Mouse (Mus musculus) C2C12 (cell line): ENCODE results near the gene Wtap. TPM values are rescaled to one million over a fixed set of nuclear protein-coding genes. Genes with fewer than 3 reads are reported as not detected.
"Not testable (repeated sequence)": the region's sequence is repeated elsewhere in the genome, so short reads cannot be mapped to it uniquely, and the experiment has no call there.

Experiments used
- H3K27me3 ChIP-seq: one replicate; pipeline ENCODE4 v1.6.1; 2011; ENCODE audit not compliant: control insufficient read depth, insufficient read depth, insufficient read length
- H3K36me3 ChIP-seq: one replicate; pipeline ENCODE4 v1.6.1; 2011; ENCODE audit not compliant: control insufficient read depth, insufficient read depth
- H3K4me3 ChIP-seq: one replicate; pipeline ENCODE4 v1.5.1; 2011; ENCODE audit warnings: mild to moderate bottlenecking, control low read depth; ENCODE audit not compliant: poor library complexity, insufficient read depth, severe bottlenecking
- H3K79me2 ChIP-seq: one replicate; pipeline ENCODE4 v1.6.1; 2011; ENCODE audit not compliant: control insufficient read depth, insufficient read depth
- H3K79me3 ChIP-seq: one replicate; pipeline ENCODE4 v1.6.1; 2011; ENCODE audit warnings: low read depth, control low read depth
- H3ac ChIP-seq: one replicate; pipeline ENCODE3; 2011; ENCODE audit warnings: low read depth; ENCODE audit not compliant: control insufficient read depth, insufficient read length
- CEBPB ChIP-seq: IDR thresholded peaks from one replicate; pipeline ENCODE4 v1.6.1; 2011; ENCODE audit warnings: low read depth, mild to moderate bottlenecking, control low read depth, moderate library complexity
- CTCF ChIP-seq: IDR thresholded peaks from one replicate; pipeline ENCODE4 v1.5.1; 2011; ENCODE audit not compliant: control insufficient read depth, insufficient read depth, insufficient read length
- FOSL1 ChIP-seq: IDR thresholded peaks from one replicate; pipeline ENCODE4 v1.8.0; 2011; ENCODE audit warnings: mild to moderate bottlenecking, low read length; ENCODE audit not compliant: poor library complexity, insufficient read depth, severe bottlenecking
- MAX ChIP-seq: IDR thresholded peaks from one replicate; pipeline ENCODE4 v1.6.1; 2011; ENCODE audit warnings: mild to moderate bottlenecking, control low read depth
- MYOD1 ChIP-seq: IDR thresholded peaks from one replicate; pipeline ENCODE4 v1.6.1; 2011; ENCODE audit warnings: low read depth; ENCODE audit not compliant: control insufficient read depth, insufficient read length
- MYOG ChIP-seq: IDR thresholded peaks from one replicate; pipeline ENCODE4 v1.6.1; 2011; ENCODE audit not compliant: control insufficient read depth, insufficient read length; ENCODE audit errors: extremely low read depth
- USF1 ChIP-seq: IDR thresholded peaks from one replicate; pipeline ENCODE4 v1.6.1; 2011; ENCODE audit warnings: low read depth, mild to moderate bottlenecking, control low read depth, moderate library complexity
- polyA plus RNA-seq: library from polyadenylated mRNA; unstranded; fragments of >200 nt; fragmentation: generic; extraction: Trizol; gene quantifications from one replicate; pipeline ENCODE4 v1.2.1, GENCODE M21; 2012; ENCODE audit warnings: missing spikeins

Gene Wtap
- polyA plus RNA-seq, 1 experiment, result 25.7 TPM

- no peak for TF ChIP-seq FOSL1
- no peak for TF ChIP-seq MYOG
- no peak for TF ChIP-seq USF1
- TF ChIP-seq MYOD1, result no peak
- TF ChIP-seq MAX, result no peak
- no peak for TF ChIP-seq CTCF
- no peak for TF ChIP-seq CEBPB
- peaks cover 21% of the 10 kb centered on the region for H3K79me3 ChIP-seq
- peaks cover 55% of the 10 kb centered on the region for H3K36me3 ChIP-seq
- H3K4me3 ChIP-seq, result no peak overlapping the region
- H3K79me2 ChIP-seq, result peaks cover 49% of the 10 kb centered on the region
- no peaks in the 10 kb centered on the region for H3K27me3 ChIP-seq
- H3ac ChIP-seq, result no peak overlapping the region
Measured at GRCm38 (mm10) chr17:12978546-12978945, 15.4 kb downstream of the Wtap start.

GRCm38 (mm10) chr17:12973851-12974250 lies 20.1 kb downstream of the Wtap start:
- Histone ChIP-seq H3ac (no peak overlapping the region), H3K27me3 (no peaks in the 10 kb centered on the region), H3K79me2 (peaks cover 29% of the 10 kb centered on the region), H3K36me3 (peaks cover 59% of the 10 kb centered on the region), H3K79me3 (peaks cover 16% of the 10 kb centered on the region), H3K4me3 (no peak overlapping the region)
- TF ChIP-seq CTCF, result no peak
- no peak for TF ChIP-seq CEBPB
- TF ChIP-seq MAX, result no peak
- TF ChIP-seq MYOG, result no peak
- no peak for TF ChIP-seq FOSL1
- no peak for TF ChIP-seq USF1
- TF ChIP-seq MYOD1, result no peak

GRCm38 (mm10) chr17:12967173-12967572 lies 26.8 kb downstream of the Wtap start:
- no peak overlapping the region for H3ac ChIP-seq
- H3K27me3 ChIP-seq, result no peaks in the 10 kb centered on the region
- TF ChIP-seq MYOD1 (no peak), CTCF (no peak)
- peaks cover 16% of the 10 kb centered on the region for H3K79me2 ChIP-seq
- no peak overlapping the region for H3K4me3 ChIP-seq
- peaks cover 57% of the 10 kb centered on the region for H3K36me3 ChIP-seq
- peaks cover 3% of the 10 kb centered on the region for H3K79me3 ChIP-seq

GRCm38 (mm10) chr17:12963476-12963875 lies 30.5 kb downstream of the Wtap start:
- no peak overlapping the region for H3ac ChIP-seq
- no peaks in the 10 kb centered on the region for H3K79me3 ChIP-seq
- TF ChIP-seq MYOD1, result no peak
- no peak for TF ChIP-seq CEBPB
- TF ChIP-seq FOSL1, result no peak
- TF ChIP-seq MYOG, result no peak
- no peak for TF ChIP-seq CTCF
- TF ChIP-seq USF1, result no peak
- no peak for TF ChIP-seq MAX
- no peaks in the 10 kb centered on the region for H3K27me3 ChIP-seq
- H3K36me3 ChIP-seq, result peaks cover 29% of the 10 kb centered on the region
- H3K79me2 ChIP-seq, result no peaks in the 10 kb centered on the region
- H3K4me3 ChIP-seq, result no peak overlapping the region

GRCm38 (mm10) chr17:12960331-12960873 lies 33.6 kb downstream of the Wtap start, which contains the start of gene Acat2:
Gene Acat2 (minus strand): TSS chr17:12960747.
- Histone ChIP-seq H3K79me2 (no peaks in the 10 kb centered on the region), H3K79me3 (no peaks in the 10 kb centered on the region), H3K36me3 (peaks cover 15% of the 10 kb centered on the region), H3ac (peak within 1 kb of the TSS; percentile 88), H3K27me3 (no peaks in the 10 kb centered on the region), H3K4me3 (peak within 1 kb of the TSS; percentile 49)
- TF ChIP-seq MAX (no peak), MYOG (no peak), CEBPB (no peak), CTCF (no peak), MYOD1 (no peak), USF1 (no peak), FOSL1 (no peak)

- not testable (repeated sequence) for H3ac ChIP-seq, H3K27me3 ChIP-seq, H3K79me2 ChIP-seq, H3K4me3 ChIP-seq, H3K79me3 ChIP-seq
- H3K36me3 ChIP-seq, result peaks cover 15% of the 10 kb centered on the region
Measured at GRCm38 (mm10) chr17:12959377-12959776, 34.6 kb downstream of the Wtap start.
